Mouse (Mus musculus) spleen, postnatal 36 days (tissue): ENCODE data around the gene Tmx2.
"Not testable (repeated sequence)": the region's sequence is repeated elsewhere in the genome, so short reads cannot be mapped to it uniquely, and the experiment has no call there.

Source experiments
- DNase-seq, 2 experiments: peaks; one replicate each; pipeline ENCODE4 v3.0.0; 2022; ENCODE audit warnings: low spot score in 2 of 2, mixed read lengths in 1 of 2

The Tmx2 gene

DNA sequence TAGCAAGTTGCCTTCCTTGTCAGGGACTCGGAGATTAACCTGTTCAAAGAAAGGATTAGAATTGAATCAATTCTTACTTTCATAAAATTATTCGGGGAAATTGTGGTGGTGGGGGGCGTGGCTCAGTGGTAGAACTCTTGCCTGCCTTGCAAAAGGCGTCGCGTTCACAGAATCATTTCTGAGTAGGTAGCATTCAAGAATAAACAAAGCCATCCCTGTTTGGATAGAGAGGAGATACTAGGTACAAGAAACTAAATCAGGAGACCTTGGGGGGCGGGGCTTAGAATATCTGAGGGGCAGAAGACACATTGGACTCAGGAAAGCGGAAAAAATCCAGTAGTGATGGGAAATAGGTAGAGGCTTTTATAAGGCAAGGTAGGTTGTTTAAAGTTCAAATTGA lies at the start of gene Tmx2:
Tmx2 (minus strand) TSS at position 125 of the 400 bp plus-strand sequence.
- no peak for DNase-seq

- DNase-seq: not testable (repeated sequence)
These were observed 49.3 kb upstream of the Tmx2 start for GRCm38 (mm10) chr2:84728191-84728590.

GRCm38 (mm10) chr2:84727172-84727858 lies 48.4 kb upstream of the Tmx2 start, which contains the start of gene Clp1:
Clp1 (minus strand) TSS chr2:84727350.
- DNase-seq: peak; percentile 97 to 99

GRCm38 (mm10) chr2:84726716-84727115 lies 47.8 kb upstream of the Tmx2 start:
- no peak for DNase-seq

DNA sequence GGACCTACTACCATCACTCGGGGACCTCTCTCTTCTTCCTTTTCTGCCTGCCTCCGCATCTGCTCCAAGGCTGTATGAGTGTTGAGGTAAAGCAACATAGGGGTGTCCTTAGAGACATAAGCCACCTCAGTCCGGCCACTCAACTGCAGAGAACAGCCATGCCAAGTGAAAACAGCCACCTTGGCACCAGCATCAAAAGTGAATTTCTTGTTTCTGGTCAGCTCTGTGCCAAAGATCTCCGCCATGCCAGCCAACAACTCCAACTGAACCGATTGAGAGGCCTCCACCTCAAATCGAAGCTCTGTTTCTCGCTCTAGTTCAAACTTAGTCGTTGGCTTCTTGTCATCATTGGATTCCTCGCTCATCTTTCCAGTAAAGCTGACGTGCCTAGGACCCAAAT lies 46.8 kb upstream of the Tmx2 start:
- no peak for DNase-seq

GRCm38 (mm10) chr2:84723856-84724255 lies 44.9 kb upstream of the Tmx2 start:
- DNase-seq: no peak

GRCm38 (mm10) chr2:84721182-84721581 lies 42.2 kb upstream of the Tmx2 start:
- no peak for DNase-seq

DNA sequence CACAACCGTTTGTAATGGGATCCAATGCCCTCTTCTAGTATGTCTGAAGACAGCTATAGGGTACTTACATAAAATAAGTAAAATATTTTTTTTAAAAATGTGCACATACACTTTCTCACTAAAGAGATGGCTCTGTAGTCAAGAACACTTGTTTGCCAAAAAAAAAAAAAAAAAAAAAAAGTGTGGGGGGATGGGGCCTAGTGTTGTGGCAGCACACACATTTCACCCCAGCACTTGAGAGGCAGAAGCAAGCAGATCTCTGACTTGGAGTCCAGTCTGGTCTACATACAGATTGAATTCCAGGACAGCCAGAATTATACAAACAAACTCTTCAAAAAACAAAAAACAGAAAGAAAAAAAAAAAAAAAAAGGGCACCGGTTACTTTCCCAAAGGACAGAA lies 41.8 kb upstream of the Tmx2 start:
- DNase-seq: no peak

- DNase-seq: no peak
These were observed 38.4 kb upstream of the Tmx2 start for GRCm38 (mm10) chr2:84717357-84717756.

DNA sequence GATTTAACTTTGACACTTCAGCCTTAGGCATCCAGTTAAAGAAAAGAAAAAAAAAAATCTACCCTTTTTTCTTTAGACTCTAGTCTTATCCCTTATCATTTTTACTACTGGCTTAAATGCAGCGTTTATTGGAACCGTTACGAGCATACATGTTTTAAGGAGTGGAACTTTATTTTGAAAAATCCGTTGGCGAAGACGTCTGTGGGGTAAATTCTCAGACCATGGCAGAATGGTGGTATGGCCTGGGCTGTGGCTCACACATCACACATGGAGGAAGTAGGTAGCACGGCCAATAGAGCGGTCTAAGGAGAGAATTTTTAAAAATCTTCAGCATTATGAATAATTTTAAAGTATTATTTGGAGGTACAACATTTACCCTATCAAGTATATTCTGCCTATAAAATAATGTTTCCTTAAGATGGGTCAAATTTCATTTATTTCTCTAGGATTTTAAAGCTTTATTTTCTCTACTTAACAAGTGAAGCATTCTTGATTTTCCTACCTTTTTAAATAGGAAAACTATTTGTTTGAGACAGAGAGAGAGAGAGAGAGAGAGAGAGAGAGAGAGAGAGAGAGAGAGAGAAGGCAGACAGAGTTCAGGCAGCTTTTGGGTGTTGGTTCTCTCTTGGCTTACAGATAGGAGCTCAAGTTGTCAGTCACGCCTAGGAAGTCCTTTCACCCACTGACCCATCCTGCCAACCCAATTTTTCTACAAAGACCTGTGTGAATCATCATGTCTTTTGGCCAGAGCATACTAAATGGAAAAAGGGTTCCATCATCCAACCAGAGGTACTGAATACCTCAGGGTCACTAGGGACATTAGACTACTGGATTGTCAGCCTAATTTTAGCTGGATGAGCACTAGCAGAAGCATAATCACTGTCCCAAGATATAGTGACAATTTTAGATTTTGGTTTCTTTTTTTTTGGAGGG lies 37.7 kb upstream of the Tmx2 start:
- DNase-seq: no peak

DNA sequence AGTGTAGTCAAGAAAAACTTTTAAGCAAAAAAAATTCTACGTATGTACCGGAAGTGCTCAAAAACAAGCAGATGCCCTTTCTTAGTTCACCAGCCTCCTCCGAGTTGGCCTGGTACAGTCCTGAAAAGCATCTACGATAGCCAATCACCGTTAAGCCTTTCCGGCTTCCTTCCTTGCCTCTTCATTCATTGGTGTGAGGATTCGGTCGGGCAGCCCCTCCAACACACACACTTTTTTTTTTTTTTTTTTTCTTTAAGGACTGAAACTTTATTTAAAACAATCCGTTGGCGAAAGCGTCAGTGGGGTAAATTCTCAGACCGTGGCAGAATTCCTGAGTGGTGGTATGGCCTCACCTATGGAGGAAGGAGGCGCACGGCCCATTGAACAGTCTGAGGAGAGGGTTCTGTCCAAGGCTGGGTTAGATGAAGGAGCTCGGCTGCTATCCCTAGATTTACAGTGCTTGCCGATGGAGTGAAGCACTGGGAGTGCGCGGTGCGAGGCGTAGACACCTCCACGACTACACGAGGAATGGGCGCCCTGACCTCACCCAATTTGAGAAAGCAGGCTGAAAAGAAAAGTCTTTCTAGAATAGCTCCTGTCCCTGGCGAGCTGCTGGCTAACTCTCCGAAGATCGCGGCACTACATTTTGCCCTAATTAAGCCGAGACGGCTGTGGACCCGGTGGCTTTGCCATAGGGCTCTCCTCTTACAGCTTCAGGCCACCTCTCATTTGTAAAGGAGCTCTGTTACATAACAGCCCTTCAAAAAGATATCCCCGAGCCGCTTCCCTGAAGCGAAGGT lies 36.8 kb upstream of the Tmx2 start:
- peak; percentile 90 to 92 for DNase-seq

DNA sequence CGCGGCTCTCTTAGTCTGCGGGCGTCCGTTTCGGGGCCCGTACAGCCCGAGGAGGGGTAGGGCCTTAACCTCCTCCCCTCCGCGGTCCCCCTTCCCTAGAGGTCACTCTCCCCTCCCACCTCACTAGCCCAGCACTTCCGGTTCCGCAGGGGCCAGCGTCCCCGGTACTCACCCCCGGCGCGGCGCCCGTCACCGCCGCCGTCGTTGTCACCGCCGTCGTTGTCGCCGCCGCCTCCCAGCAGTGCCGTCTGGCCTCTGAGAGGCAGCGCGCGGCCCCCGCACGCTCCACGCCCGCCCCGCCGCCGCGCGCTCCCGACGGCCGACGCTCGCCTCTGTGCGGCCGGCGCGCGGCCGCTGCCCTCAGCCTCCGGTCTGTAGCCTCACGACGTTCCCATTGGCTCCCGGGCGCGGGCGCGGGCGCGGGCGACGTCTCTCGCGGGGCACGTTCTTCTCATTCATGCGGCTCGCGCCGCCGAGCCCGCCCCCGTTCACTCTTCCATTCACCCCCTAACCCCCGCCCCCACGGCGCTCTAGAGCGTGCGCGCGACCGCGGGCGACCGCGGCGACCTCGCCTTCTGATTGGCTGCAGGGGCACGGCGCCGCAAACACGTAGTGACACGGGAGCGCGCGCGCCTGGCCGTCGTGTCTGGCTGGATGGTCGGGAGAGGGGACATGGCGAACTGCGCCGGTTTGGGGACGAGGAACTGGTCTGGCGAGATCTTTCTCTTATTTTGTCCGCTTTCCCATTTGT lies 36.0 kb upstream of the Tmx2 start, which contains the start of gene Zdhhc5:
Zdhhc5 (minus strand) TSS at position 370 of the 751 bp plus-strand sequence.
- DNase-seq: peak; percentile 98 to 99

DNA sequence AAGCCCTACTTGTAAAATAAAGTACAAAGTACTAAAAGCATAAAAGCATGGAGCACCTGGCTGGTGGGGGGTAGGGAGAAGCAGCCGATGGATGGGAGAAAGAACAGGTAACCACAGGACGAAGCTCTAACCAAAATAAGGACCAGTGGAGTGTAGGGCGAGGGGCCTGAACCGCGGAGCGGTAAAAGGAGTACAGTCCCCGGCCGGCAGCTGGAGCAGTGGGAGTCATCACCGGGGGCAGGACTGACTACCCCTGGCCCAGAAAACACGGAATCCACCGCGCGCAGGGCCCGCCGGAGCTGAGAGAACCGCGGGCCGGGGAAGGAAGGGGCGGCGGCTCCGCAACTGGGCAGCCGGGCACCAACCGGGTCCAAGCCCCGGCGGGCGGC lies 35.5 kb upstream of the Tmx2 start:
- no peak for DNase-seq

GRCm38 (mm10) chr2:84711898-84712297 lies 33.0 kb upstream of the Tmx2 start:
- DNase-seq: no peak

DNA sequence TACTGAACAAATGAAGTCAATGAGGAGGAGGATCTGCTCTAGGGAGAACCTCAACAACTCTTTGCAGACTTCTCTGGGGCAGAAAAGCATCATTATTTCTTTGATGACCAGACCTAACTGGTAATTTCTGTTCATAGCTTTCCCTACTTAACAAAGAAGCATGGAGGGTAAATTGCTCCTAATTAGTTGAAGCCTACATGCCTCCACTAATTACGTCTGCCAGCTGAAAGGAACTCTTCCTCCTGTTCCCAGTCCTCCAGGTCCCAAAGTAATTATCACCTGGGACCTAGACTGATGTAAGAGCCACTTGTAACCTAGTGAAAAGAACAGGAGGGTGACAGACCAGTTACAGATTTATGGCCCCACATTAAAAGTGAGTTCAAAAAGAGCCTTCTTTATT lies 28.6 kb upstream of the Tmx2 start:
- DNase-seq: no peak

DNA sequence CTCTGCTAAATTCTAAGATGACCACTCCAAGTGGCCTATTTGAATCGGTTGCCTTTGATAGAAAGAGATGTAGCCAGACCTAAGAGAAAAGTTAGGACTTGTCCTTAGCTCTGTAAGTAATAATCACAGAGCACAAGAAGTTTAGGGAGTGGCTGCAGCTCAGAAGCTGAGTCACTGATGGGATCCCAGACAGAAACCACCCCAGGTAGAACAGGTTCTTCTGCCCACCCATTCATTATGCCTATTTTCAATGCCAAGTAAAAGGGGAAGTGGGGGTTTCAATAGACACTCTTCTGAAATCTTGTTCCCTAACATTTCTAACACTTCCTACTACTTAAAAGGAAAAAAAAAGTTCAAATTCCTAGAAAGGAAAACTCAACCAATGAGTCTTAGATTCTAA lies 26.4 kb upstream of the Tmx2 start:
- no peak for DNase-seq

GRCm38 (mm10) chr2:84704329-84704728 lies 25.4 kb upstream of the Tmx2 start:
- no peak for DNase-seq

DNA sequence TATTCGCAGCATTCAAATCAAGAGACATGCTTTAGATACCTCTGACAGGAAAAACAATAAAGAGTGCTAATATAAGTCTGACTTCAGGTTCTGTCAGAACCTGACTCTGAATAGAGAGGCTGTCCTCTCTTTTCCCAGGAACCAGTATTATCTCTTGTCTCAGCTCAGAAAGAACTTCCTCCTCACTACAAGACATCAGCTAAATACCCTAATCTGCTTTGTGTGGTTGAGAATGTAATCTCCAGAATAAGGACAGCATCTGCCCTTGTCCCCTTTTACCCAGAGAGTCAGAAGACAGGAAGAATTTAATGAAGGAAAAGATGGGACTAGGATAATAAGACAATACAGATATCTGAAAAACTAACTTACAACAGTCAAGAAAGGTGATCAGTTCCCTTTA lies 24.6 kb upstream of the Tmx2 start:
- no peak for DNase-seq

DNA sequence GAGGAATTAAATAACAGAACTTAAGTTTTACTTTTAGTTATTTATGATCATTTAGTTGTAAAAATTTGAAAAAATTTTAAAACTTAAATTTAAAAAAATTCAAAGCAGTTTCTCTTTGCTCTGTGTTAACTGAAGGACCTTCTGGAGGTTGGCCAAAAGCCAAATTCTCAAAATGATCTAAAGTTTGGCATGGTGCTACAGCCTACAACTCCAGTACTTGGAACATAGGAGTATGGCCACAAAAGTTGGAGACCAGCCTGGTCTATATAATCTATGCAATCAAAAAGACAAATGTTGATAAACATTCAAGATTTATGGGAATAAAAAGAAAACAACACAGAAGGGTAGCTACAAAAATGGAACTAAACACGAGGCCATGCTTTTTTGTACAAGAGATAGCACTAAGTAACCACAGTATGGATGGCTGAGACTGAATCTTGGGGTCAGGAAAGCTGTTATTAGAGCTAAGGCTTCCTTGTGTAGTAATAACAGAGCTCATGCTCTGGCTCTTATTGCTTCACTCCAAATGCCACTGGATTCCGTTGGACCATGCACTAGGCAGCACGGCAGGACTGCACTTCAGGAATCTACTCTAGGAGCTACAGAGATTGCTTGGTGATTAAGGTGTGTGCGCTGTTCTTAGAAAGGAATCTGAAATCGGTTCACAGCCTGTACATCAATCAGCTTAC lies 16.2 kb upstream of the Tmx2 start:
- no peak for DNase-seq

- DNase-seq: no peak
These were observed 11.1 kb upstream of the Tmx2 start for GRCm38 (mm10) chr2:84690050-84690449.
